Mouse (Mus musculus) spleen, adult 12 weeks (tissue): Measurements from ENCODE around the gene 2300003K06Rik.
"Not testable (repeated sequence)": the region's sequence is repeated elsewhere in the genome, so short reads cannot be mapped to it uniquely, and the experiment has no call there.

Experiments used
- DNase-seq: peaks from one replicate; pipeline ENCODE4 v3.0.0; 2022; ENCODE audit warnings: low spot score

The 2300003K06Rik gene

DNA sequence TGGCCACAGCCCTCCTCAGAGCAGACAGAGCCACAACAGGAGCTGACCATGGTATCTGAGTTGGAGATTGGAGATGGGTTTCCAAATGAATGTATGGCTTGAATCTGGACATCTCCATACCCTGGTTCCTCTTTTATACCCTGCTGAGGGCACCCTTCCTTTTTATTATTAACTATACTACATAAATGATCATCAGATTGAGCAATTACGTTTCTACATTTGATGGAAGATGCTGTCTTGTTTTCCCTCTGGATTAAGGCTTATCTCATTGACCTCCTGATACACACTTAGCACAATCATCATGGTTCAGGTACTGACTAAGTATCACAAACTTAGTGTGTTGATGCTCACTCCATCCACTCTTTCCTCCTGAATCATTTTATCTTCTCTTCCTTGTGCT lies at the start of gene 2300003K06Rik:
Gene 2300003K06Rik (minus strand): TSS at position 101 of the 400 bp plus-strand sequence.
- no peak for DNase-seq

- DNase-seq = not testable (repeated sequence)
Measured at GRCm38 (mm10) chr11:99878887-99879286, 41.0 kb upstream of the 2300003K06Rik start, which contains the start of gene Gm11567. Gm11567 (plus strand) TSS chr11:99879187.

DNA sequence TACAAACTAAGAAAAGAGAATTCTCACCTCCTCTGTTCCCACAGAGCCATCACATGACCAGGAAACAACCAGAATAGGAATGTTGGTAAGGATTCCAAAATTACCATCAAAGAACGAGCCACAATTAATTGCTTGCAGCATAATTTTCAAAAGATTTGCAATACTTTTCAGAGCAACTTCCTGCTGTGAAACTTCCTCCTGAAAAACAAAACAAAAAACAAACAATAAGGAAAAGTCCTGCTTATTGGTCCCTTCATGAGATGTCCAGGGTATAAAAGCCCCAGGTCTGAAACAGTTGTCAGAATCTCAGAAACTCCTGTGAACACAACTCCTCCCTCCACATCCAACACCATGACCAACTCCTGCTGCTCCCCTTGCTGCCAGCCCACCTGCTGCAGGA lies 35.2 kb upstream of the 2300003K06Rik start, which contains the start of gene Krtap9-1:
Gene Krtap9-1 (plus strand): TSS at position 301 of the 400 bp plus-strand sequence.
- not testable (repeated sequence) for DNase-seq

- DNase-seq = not testable (repeated sequence)
Measured at GRCm38 (mm10) chr11:99864176-99864575, 26.3 kb upstream of the 2300003K06Rik start, which contains the start of gene Gm11559. Gm11559 (plus strand) TSS chr11:99864476.

DNA sequence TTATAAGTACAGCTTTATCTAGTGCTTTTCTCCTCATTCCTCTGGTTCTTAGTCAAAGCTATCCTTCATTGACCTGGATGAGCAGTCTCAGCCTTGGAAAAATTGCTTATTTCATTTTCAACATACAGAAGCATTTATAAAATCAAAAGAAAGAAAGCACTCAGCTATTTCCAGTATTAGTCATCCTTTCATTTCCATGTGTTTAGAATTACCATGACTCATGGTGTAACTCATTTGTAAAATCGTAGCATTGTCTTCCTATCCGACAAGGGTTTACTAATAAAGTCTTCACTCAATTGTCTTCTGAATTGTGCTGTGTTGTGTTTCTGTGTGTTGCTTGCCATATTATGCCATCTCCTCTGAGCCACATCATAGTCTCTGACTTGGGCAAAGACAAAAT lies 20.9 kb upstream of the 2300003K06Rik start:
- no peak for DNase-seq

- DNase-seq = no peak
Measured at GRCm38 (mm10) chr11:99857617-99858016, 19.8 kb upstream of the 2300003K06Rik start, which contains the start of gene Gm11568. Gm11568 (plus strand) TSS chr11:99857917.

DNA sequence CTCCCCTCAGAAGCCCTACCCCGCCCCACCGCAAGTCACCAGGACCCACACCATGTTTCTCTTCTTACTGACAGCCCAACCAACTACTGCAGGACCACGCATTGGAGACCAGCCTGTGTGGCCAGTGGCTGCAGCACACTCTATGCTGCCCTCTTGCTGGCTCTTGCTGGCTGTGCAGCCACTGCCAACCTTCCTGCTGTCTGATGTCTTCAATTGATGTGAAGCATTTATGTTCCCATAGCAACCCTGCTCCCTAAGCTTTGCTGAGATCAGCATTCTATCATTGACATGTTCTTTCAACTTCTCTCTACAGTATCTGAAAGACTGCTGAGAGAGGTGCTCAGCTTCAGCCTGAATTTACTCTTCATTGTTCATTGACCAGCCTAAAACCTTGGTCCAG lies 16.3 kb upstream of the 2300003K06Rik start:
- DNase-seq = no peak

DNA sequence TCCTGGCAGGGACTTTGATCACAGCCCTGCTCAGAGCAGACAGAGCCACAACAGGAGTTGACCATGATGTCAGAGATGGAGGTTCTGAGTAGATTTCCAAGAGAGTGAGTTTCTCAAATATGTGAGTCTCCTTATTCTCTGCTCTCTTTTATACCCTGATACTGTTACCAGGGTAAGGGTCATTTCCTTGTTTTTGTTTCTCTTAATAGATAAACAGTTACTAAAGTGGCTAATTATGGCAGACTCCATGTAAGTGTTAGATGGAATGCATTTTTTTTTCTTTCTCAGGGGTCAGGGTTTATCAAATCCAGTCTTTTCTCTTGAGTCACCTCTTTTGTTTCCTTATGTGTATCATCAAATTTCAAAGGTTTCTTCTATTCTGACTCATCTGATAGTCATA lies 13.6 kb upstream of the 2300003K06Rik start, which contains the start of gene Krtap4-16:
Gene Krtap4-16 (minus strand): TSS at position 101 of the 400 bp plus-strand sequence.
- no peak for DNase-seq

GRCm38 (mm10) chr11:99846746-99847145 lies 8.9 kb upstream of the 2300003K06Rik start:
- no peak for DNase-seq

- no peak for DNase-seq
Measured at GRCm38 (mm10) chr11:99842185-99842584, 4.3 kb upstream of the 2300003K06Rik start.

DNA sequence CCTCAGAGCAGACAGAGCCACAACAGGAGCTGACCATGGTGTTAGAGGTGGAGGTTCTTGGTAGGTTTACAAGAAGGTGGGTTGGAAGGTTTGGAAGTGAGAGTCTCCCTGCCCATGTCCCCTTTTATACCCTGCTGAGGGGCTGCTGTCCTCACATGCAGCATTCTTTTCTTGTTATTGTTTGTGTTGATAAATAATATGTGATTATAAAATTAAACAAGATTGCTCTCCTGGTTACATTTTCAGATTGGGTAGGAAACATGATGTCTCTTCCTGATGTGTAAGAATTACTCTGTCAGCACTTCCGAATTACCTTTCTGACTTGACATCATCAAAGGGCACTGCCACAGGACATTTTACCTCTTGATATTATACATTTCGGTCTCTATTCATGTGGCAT lies 22.3 kb downstream of the 2300003K06Rik start, which contains the start of gene Gm11564:
Gene Gm11564 (minus strand): TSS at position 101 of the 400 bp plus-strand sequence.
- DNase-seq = not testable (repeated sequence)

- not testable (repeated sequence) for DNase-seq
Measured at GRCm38 (mm10) chr11:99809792-99810191, 28.1 kb downstream of the 2300003K06Rik start, which contains the start of gene Krtap4-13. Krtap4-13 (minus strand) TSS chr11:99809892.

GRCm38 (mm10) chr11:99804346-99804745 lies 33.5 kb downstream of the 2300003K06Rik start, which contains the start of gene Gm11554:
Gm11554 (minus strand) TSS chr11:99804446.
- DNase-seq = not testable (repeated sequence)

DNA sequence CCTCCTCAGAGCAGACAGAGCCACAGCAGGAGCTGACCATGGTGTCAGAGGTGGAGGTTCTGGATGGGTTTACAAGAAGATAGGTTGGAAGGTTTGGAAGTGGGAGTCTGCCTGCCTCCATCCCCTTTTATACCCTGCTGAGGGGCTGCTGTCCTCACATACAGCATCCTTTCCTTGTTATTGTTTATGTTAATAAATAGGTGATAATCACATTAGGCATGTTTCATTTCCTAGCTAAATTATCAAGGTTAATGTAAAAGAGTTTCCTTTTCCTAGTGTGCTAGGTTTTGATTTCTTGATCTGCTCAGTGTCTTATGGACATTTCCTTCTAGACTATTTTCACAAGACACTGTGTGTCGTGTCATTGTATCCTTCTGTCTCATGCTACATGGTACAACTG lies 39.0 kb downstream of the 2300003K06Rik start, which contains the start of gene Gm11569:
Gene Gm11569 (minus strand): TSS at position 101 of the 400 bp plus-strand sequence.
- not testable (repeated sequence) for DNase-seq

DNA sequence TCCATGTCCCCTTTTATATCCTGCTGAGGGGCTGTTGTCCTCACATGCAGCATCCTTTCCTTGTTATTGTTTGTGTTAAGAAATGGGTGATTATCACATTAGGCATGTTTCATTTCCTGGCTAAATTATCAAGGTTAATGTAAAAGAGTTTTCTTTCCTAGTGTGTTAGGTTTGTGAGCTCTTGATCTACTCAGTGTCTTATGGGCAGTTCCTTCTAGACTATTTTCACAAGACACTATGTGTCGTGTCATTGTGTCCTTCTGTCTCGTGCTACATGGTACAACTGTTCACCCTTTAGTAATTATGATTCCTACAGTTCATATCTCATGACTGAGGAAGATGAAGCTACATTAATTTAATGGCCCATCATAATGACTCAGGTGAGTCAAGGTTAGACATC lies 44.5 kb downstream of the 2300003K06Rik start, which contains the start of gene Gm11596:
Gene Gm11596 (minus strand): TSS at position 101 of the 400 bp plus-strand sequence.
- no peak for DNase-seq
